Mouse (Mus musculus) midbrain, embryonic 10.5 days (tissue): Measurements from ENCODE around the gene Cd86. TPM values are rescaled to one million over a fixed set of nuclear protein-coding genes. Genes with fewer than 3 reads are reported as not detected.

Experiments used
- DNase-seq: peaks from one replicate; pipeline ENCODE4 v3.0.0-alpha.2; 2017; ENCODE audit warnings: low spot score
- H3K27ac ChIP-seq: fragments of 300-500 bp; sonication (generic); replicated peaks from 2 replicates; pipeline ENCODE4 v1.5.1; 2016; ENCODE audit warnings: mild to moderate bottlenecking
- H3K27me3 ChIP-seq: fragments of 300-500 bp; sonication (generic); 2 replicates; pipeline ENCODE4 v1.6.1; 2016; ENCODE audit warnings: low read depth, mild to moderate bottlenecking; ENCODE audit not compliant: poor library complexity, severe bottlenecking
- H3K36me3 ChIP-seq: fragments of 300-500 bp; sonication (generic); 2 replicates; pipeline ENCODE4 v1.6.1; 2016; ENCODE audit warnings: mild to moderate bottlenecking, moderate library complexity
- H3K4me1 ChIP-seq: fragments of 300-500 bp; sonication (generic); 2 replicates; pipeline ENCODE4 v1.6.1; 2016
- H3K4me3 ChIP-seq: fragments of 300-500 bp; sonication (generic); 2 replicates; pipeline ENCODE4 v1.5.1; 2016; ENCODE audit warnings: mild to moderate bottlenecking, moderate library complexity
- H3K9me3 ChIP-seq: fragments of 300-500 bp; sonication (generic); replicated peaks from 2 replicates; pipeline ENCODE4 v1.6.1; 2016; ENCODE audit warnings: mild to moderate bottlenecking
- WGBS: fragments of 180-500 bp; shearing (Covaris S2); methylation state at CpG from one replicate; pipeline ENCODE4 v1.1.7; 2016; 5-methylcytosine and 5-hydroxymethylcytosine counted together
- polyA plus RNA-seq: library from polyadenylated mRNA; unstranded; fragments of >200 nt; fragmentation: Nextera tagmentation; extraction: Ambion mirVana; gene quantifications from 2 replicates; pipeline ENCODE4 v1.2.1, GENCODE M21; 2016

The Cd86 gene
- polyA plus RNA-seq, 1 experiment from 2014 or later, result 0.42 TPM

GRCm38 (mm10) chr16:36561386-36562338 lies 104.2 kb downstream of the Cd86 start, which contains the start of gene Casr:
Gene Casr (minus strand): TSS chr16:36562141.
- 2% methylated on average over 36 of the region's 36 CpGs for WGBS
- Histone ChIP-seq H3K27me3 (peaks cover 37% of the 10 kb centered on the region), H3K36me3 (no peaks in the 10 kb centered on the region), H3K9me3 (no peaks in the 10 kb centered on the region), H3K4me3 (peak within 1 kb of the TSS; percentile 63), H3K4me1 (peaks cover 18% of the 10 kb centered on the region), H3K27ac (peak within 1 kb of the TSS; percentile 55)
- peak; percentile 33 for DNase-seq

DNA sequence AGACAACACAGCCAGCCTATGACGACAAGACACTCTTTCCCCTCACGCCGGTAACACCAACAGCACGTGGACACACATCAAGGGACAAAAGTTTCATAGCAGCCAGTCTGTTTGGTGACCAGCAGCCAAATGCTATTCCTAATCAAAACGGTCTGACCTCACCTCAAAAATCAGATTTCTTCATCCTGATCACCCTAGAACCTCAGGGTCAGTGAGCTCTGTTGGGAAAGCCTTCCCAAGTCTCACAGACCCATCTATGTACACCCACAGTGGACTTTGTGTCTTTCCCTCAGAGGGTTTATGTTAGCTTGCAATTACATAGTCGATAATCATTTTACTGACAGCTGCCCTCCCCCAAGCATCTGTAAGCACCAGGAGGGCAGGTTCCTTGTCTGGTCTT lies 106.3 kb downstream of the Cd86 start:
- peaks cover 37% of the 10 kb centered on the region for H3K27me3 ChIP-seq
- no peak overlapping the region for H3K4me3 ChIP-seq
- no peak for DNase-seq
- no peaks in the 10 kb centered on the region for H3K36me3 ChIP-seq
- H3K9me3 ChIP-seq, result no peaks in the 10 kb centered on the region
- H3K27ac ChIP-seq, result no peak overlapping the region
- H3K4me1 ChIP-seq, result peaks cover 18% of the 10 kb centered on the region
- 93% methylated on average over 6 of the region's 6 CpGs for WGBS

DNA sequence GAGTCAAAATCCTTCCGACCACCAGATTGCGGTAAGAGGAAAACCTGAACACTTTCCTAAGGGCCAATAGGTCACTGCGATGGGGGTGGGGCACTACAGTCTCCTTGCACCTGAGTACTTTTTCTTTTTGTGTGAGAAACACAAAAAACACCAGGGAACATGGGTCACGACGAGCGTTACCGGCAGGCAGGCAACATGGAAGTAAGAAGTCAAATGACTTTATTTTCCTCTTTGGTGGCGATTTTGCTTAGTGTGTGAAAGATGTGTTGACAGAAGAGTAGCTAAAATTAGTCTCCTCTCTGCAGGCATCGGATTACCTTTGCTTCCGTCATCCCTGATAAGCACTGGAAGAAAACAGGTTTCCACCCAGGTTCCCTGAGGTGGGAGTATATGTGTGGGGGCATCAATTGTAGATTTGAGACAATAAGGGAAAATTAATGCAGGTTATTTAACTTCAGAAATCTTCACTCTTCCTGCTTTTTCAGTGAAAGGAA lies 110.2 kb downstream of the Cd86 start:
- peaks cover 4% of the 10 kb centered on the region for H3K4me1 ChIP-seq
- no peak overlapping the region for H3K4me3 ChIP-seq
- WGBS, result 84% methylated on average over 10 of the region's 10 CpGs
- no peak overlapping the region for H3K27ac ChIP-seq
- H3K9me3 ChIP-seq, result 0 out of 2 replicates have a peak, but pooled peaks cover 3% of the 10 kb centered on the region
- peaks cover 12% of the 10 kb centered on the region; the same call in 1 of the 2 replicates for H3K27me3 ChIP-seq
- H3K36me3 ChIP-seq, result no peaks in the 10 kb centered on the region
- no peak for DNase-seq

Other genes with a start within 250 kb of the Cd86 start
- gene Stfa3, start 210.7 kb downstream of the Cd86 start, polyA plus RNA-seq, result not detected in 2 replicates
- 0.09 and 0.16 TPM in 2 replicates for gene Casr, start 103.9 kb downstream of the Cd86 start, polyA plus RNA-seq
- 0.11 and 0.15 TPM in 2 replicates for gene Ildr1, start 27.9 kb upstream of the Cd86 start, polyA plus RNA-seq
- gene Slc15a2, start 118.9 kb upstream of the Cd86 start, polyA plus RNA-seq, result 1.1 and 1.3 TPM in 2 replicates
- 68.4 and 69.4 TPM in 2 replicates for gene Iqcb1, start 162.3 kb upstream of the Cd86 start, polyA plus RNA-seq
- 1.2 and 1.7 TPM in 2 replicates for gene Eaf2, start 208.9 kb upstream of the Cd86 start, polyA plus RNA-seq
- gene Golgb1, start 209.1 kb upstream of the Cd86 start, polyA plus RNA-seq, result 76.7 and 78.3 TPM in 2 replicates